Mouse (Mus musculus) gastrocnemius, postnatal 10 days (tissue): ENCODE data around the gene Fndc7. TPM values are rescaled to one million over a fixed set of nuclear protein-coding genes. Genes with fewer than 3 reads are reported as not detected.

ENCODE experiments used
- DNase-seq: peaks from one replicate; pipeline ENCODE4 v3.0.0; 2021; ENCODE audit warnings: mixed read lengths
- long read RNA-seq, 2 experiments: library from polyadenylated mRNA; stranded (forward); transcript quantifications; one replicate each; pipeline ENCODE4 v2.0.0; 2021
- total RNA-seq, 2 experiments: library from RNA; stranded (reverse); gene quantifications; 2 replicates each; pipeline ENCODE4 v1.2.3; 2021

Gene Fndc7
- under 1 TPM; 0.07 to 0.34 TPM for total RNA-seq
- long read RNA-seq, experiment 1, partial matches to known transcripts, result 0 of 2 reads
- long read RNA-seq, experiment 1, other reads (novel, unspliced or antisense), result 1 of 2 reads
- long read RNA-seq, experiment 2, result 0 reads

GRCm38 (mm10) chr3:108889908-108890307, at the start of gene Fndc7:
Gene Fndc7, minus strand, starts transcription at chr3:108890008.
- DNase-seq, result no peak

GRCm38 (mm10) chr3:108939573-108939972, 49.8 kb upstream of the Fndc7 start, which contains the start of gene Henmt1:
Gene Henmt1, plus strand, starts transcription at chr3:108939873.
- DNase-seq, result no peak

GRCm38 (mm10) chr3:108938691-108939090, 48.9 kb upstream of the Fndc7 start:
- no peak for DNase-seq

GRCm38 (mm10) chr3:108933557-108933956, 43.7 kb upstream of the Fndc7 start:
- no peak for DNase-seq

- no peak for DNase-seq
Observed at GRCm38 (mm10) chr3:108926308-108926707, 36.5 kb upstream of the Fndc7 start.

- no peak for DNase-seq
Observed at GRCm38 (mm10) chr3:108925677-108926076, 35.9 kb upstream of the Fndc7 start.

GRCm38 (mm10) chr3:108921822-108922221, 32.0 kb upstream of the Fndc7 start:
- no peak for DNase-seq

GRCm38 (mm10) chr3:108920442-108921070, 30.7 kb upstream of the Fndc7 start:
- no peak for DNase-seq

GRCm38 (mm10) chr3:108918852-108919251, 29.0 kb upstream of the Fndc7 start:
- DNase-seq, result no peak

GRCm38 (mm10) chr3:108917986-108918385, 28.2 kb upstream of the Fndc7 start:
- DNase-seq, result no peak

- DNase-seq, result no peak
Observed at GRCm38 (mm10) chr3:108916857-108917256, 27.0 kb upstream of the Fndc7 start.

GRCm38 (mm10) chr3:108915999-108916398, 26.2 kb upstream of the Fndc7 start:
- DNase-seq, result no peak

- DNase-seq, result peak; percentile 95
Observed at GRCm38 (mm10) chr3:108911548-108912413, 22.0 kb upstream of the Fndc7 start, which contains the start of gene Prpf38b. Gene Prpf38b, minus strand, starts transcription at chr3:108911727.

- peak; percentile 64 for DNase-seq
Observed at GRCm38 (mm10) chr3:108911081-108911547, 21.3 kb upstream of the Fndc7 start.

GRCm38 (mm10) chr3:108910303-108911080, 20.7 kb upstream of the Fndc7 start:
- no peak for DNase-seq

GRCm38 (mm10) chr3:108902934-108903333, 13.1 kb upstream of the Fndc7 start:
- no peak for DNase-seq

- no peak for DNase-seq
Observed at GRCm38 (mm10) chr3:108902038-108902437, 12.2 kb upstream of the Fndc7 start.

- DNase-seq, result no peak
Observed at GRCm38 (mm10) chr3:108900681-108901080, 10.9 kb upstream of the Fndc7 start.

GRCm38 (mm10) chr3:108900147-108900546, 10.3 kb upstream of the Fndc7 start:
- no peak for DNase-seq

- no peak for DNase-seq
Observed at GRCm38 (mm10) chr3:108898640-108899039, 8.8 kb upstream of the Fndc7 start.

- no peak for DNase-seq
Observed at GRCm38 (mm10) chr3:108892914-108893313, 3.1 kb upstream of the Fndc7 start.

- DNase-seq, result no peak
Observed at GRCm38 (mm10) chr3:108892080-108892479, 2.3 kb upstream of the Fndc7 start.
